Mouse (Mus musculus) left cerebral cortex, postnatal 10 days (tissue): ENCODE data around the gene Llcfc1. TPM values are rescaled to one million over a fixed set of nuclear protein-coding genes. Genes with fewer than 3 reads are reported as not detected.

ENCODE experiments used
- DNase-seq, 2 experiments: peaks; one replicate each; pipeline ENCODE4 v3.0.0; 2021 to 2022; ENCODE audit warnings: low spot score in 2 of 2, mixed read lengths in 1 of 2; ENCODE audit errors: extremely low spot score in 1 of 2
- intact Hi-C: fragments of 180-260 bp; cut with DNase I; formaldehyde crosslinking; loops from one replicate; pipeline ENCODE4 v1.15.1; 2025
- total RNA-seq, 2 experiments: library from RNA; stranded (reverse); gene quantifications; 2 replicates each; pipeline ENCODE4 v1.2.3; 2021

The Llcfc1 gene
- total RNA-seq, 2 experiments from 2014 or later, result not detected

- DNase-seq, result no peak
- intact Hi-C loops, result no loop called here
Observed at GRCm38 (mm10) chr6:41694407-41694806, 10.2 kb downstream of the Llcfc1 start.

DNA sequence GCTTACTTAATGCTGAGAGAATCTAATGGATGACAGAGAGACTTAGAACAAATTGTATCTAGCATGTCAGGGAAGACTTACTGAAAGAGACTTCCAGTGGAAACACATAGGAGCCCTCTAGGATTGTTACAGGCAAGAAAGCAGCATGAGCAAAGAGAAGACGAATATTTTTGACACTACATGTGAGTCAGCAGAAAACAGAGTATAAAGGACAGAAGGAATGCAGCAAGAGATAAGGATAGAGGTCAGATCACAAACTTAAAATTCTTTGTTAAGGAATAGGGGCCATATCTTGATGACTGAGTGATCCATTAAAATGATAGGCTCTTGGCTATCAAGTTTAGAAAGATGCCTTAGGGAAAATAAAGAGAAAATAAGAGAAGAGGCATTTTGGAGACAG, 17.0 kb downstream of the Llcfc1 start:
- intact Hi-C loops, result no loop called here
- no peak for DNase-seq

DNA sequence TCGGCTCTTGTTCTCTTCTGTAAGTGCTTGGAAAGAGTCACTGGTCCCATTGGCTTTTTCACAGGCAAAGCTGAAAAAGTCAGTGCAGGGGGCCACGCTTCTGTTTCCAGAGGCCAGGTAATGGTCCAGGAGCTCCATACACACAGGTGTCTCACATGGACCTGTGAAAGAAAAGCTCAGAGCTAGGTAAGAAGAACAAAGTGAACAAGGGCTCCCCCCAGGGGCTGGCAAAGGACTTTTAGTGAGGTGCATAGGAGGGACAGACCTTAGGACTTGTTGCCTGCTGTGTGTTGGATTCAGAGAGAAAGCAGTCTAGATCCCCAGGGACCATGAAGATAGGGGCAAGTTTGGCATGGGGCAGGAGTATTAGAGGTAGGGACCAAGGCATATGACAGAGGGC, 18.7 kb downstream of the Llcfc1 start:
- no peak for DNase-seq
- intact Hi-C loops, result no loop called here

- intact Hi-C loops, result no loop called here
- no peak for DNase-seq
Observed at GRCm38 (mm10) chr6:41704123-41704522, 19.9 kb downstream of the Llcfc1 start, which contains the start of gene Kel. TSS of gene Kel (minus strand) at chr6:41704339.

DNA sequence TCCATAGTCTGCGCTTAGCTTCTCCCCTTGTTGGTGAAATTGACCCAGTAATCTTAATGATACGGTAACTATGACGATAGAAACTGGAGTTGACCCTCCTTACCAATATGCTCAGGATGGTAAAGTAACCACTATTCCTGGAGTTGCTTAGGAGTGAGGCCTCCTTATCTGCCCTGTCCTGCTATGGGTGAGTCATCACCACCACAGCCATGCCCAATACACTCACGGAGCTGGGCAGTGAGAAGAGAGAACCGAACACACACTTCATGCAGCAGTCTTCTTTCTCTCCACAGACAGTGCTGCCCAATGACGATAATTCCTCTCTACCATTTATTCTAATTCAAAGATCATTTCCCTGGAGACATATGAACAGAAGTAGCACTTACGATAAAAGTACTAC, 22.0 kb downstream of the Llcfc1 start:
- no peak for DNase-seq
- intact Hi-C loops, result no loop called here

DNA sequence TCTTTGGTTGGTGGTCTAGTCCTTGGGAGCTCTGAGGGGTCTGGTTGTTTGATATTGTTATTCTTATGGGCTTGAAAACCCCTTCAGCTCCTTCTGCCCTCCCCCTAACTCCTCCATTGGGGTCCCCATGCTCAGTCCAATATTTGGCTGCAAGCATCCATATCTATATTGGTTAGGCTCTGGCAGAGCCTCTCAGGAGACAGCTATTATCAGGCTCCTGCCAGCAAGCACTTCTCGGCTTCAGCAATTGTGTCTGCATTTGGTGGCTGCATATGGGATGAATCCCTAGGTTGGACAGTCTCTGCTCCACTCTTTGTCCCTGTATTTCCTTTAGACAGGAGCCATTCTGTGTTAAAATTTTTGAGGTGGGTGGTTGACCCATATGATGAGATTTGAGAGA, 26.1 kb downstream of the Llcfc1 start:
- DNase-seq, result no peak
- intact Hi-C loops, result no loop called here

- intact Hi-C loops, result no loop called here
- DNase-seq, result no peak
Observed at GRCm38 (mm10) chr6:41721430-41721829, 37.2 kb downstream of the Llcfc1 start.

DNA sequence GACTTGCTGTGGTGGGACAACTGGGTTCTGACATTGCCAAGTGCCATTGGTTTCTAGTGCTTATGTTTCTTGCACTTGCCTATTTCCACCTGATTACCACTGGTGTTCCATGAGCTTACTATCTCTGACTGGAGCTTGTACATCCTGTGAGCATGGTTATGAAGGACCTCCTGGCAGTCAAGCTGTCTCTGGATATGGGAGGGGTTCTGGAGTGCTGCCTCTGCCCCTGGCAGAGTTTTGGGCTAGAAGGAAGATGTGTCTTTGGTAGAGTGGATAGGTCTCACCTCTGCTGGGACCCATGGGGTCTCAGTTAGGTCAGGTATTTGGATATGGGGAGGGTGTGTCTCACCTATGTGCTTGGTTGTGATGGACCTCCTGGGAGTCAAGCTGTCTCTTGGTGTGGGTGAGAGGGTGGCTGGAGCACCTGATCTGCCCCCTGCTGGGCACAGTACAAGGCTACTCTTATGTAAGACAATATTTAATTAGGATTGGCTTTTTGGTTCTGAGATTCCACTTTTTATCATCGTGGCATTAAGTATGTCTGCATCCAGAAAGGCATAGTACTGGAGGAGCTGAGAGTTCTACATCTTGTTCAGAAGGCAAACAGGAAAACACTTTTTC, 43.9 kb downstream of the Llcfc1 start:
- intact Hi-C loops, result no loop called here
- no peak for DNase-seq

- intact Hi-C loops, result no loop called here
- no peak for DNase-seq
Observed at GRCm38 (mm10) chr6:41734719-41735470, 50.7 kb downstream of the Llcfc1 start.

Other genes with a start within 250 kb of the Llcfc1 start
- under 1 TPM in 1 of 2 experiments, not detected in 1; 0.41 TPM for gene Gm10334, start 238.3 kb upstream of the Llcfc1 start, total RNA-seq
- gene Prss1, start 225.5 kb upstream of the Llcfc1 start, total RNA-seq, result not detected
- gene Prss2, start 162.6 kb upstream of the Llcfc1 start, total RNA-seq, result not detected
- gene Ephb6, start 78.9 kb upstream of the Llcfc1 start, total RNA-seq, result 100 to 1,000 TPM; 131 to 163 TPM
- 1 to 10 TPM; 1.7 to 2.1 TPM for gene Trpv6, start 48.0 kb upstream of the Llcfc1 start, total RNA-seq
- gene Trpv5, start 3.7 kb upstream of the Llcfc1 start, total RNA-seq, result not detected
- not detected for gene Kel, start 19.9 kb downstream of the Llcfc1 start, total RNA-seq
- gene Olfr459, start 90.7 kb downstream of the Llcfc1 start, total RNA-seq, result not detected
- not detected for gene Pip, start 163.1 kb downstream of the Llcfc1 start, total RNA-seq
- not detected for gene Sval2, start 168.6 kb downstream of the Llcfc1 start, total RNA-seq